Mouse (Mus musculus) liver, embryonic 14.5 days (tissue): ENCODE measurements at regions not wholly inside any gene's neighbourhood (a gene's known extent, or its start where the extent isn't known, plus 50 kb on each side); places are given as distances from the start of the nearest gene placed in this dataset.

ENCODE experiments used
- ATAC-seq: fragments of 200-750 bp; cut with Nextera tagmentation; 2 replicates; pipeline ENCODE4 v1.8.0; 2017; ENCODE audit warnings: moderate number of reproducible peaks, mild to moderate bottlenecking, moderate library complexity; ENCODE audit not compliant: insufficient read depth
- DNase-seq, 3 experiments: peaks; one replicate each; pipeline ENCODE4 v3.0.0-alpha.2; 2012 to 2013; ENCODE audit warnings: low read depth in 3 of 3, low spot score in 3 of 3
- H3K27ac ChIP-seq: fragments of 300-500 bp; sonication (generic); 2 replicates; pipeline ENCODE4 v1.5.1; 2014; ENCODE audit warnings: moderate library complexity, mild to moderate bottlenecking, control low read depth, inconsistent platforms
- H3K27me3 ChIP-seq: fragments of 300-500 bp; sonication (generic); 2 replicates; pipeline ENCODE4 v1.6.1; 2014; ENCODE audit warnings: mild to moderate bottlenecking, low read length, moderate library complexity; ENCODE audit not compliant: control insufficient read depth, insufficient read depth
- H3K36me3 ChIP-seq: fragments of 300-500 bp; sonication (generic); replicated peaks from 2 replicates; pipeline ENCODE4 v1.6.1; 2014; ENCODE audit warnings: low read depth; ENCODE audit not compliant: control insufficient read depth, insufficient read depth
- H3K4me1 ChIP-seq, 2 experiments: fragments of 200-500 bp in 1 of 2; fragments of 300-500 bp in 1 of 2; sonication (generic) in 1 of 2; replicated peaks; 2 replicates each; pipeline ENCODE4 v1.6.1; 2012 to 2014; ENCODE audit warnings: antibody characterized with exemption in 1 of 2, inconsistent platforms in 1 of 2, low read length in 1 of 2; ENCODE audit not compliant: control insufficient read depth in 2 of 2, insufficient read depth in 2 of 2
- H3K4me2 ChIP-seq: fragments of 300-500 bp; sonication (generic); 2 replicates; pipeline ENCODE4 v1.6.1; 2014; ENCODE audit warnings: low read depth, mild to moderate bottlenecking, control low read depth, moderate library complexity
- H3K4me3 ChIP-seq, 2 experiments: fragments of 200-500 bp in 1 of 2; fragments of 300-500 bp in 1 of 2; sonication (generic) in 1 of 2; 2 replicates each; pipeline ENCODE4 v1.5.1; 2012 to 2014; ENCODE audit warnings: low read depth in 2 of 2, low read length in 2 of 2, mild to moderate bottlenecking in 2 of 2, control low read depth in 1 of 2, inconsistent platforms in 1 of 2, moderate library complexity in 1 of 2; ENCODE audit not compliant: insufficient read depth in 1 of 2
- H3K9ac ChIP-seq: fragments of 300-500 bp; sonication (generic); replicated peaks from 2 replicates; pipeline ENCODE4 v1.6.1; 2014; ENCODE audit warnings: mild to moderate bottlenecking, control low read depth, moderate library complexity
- H3K9me3 ChIP-seq: fragments of 300-500 bp; sonication (generic); 2 replicates; pipeline ENCODE4 v1.6.1; 2016; ENCODE audit warnings: low read length, mixed read lengths; ENCODE audit not compliant: control insufficient read depth
- CTCF ChIP-seq: IDR thresholded peaks from 2 replicates; pipeline ENCODE4 v1.5.1; 2016; ENCODE audit warnings: antibody characterized with exemption, low read depth, control low read depth
- EP300 ChIP-seq: IDR thresholded peaks from 2 replicates; pipeline ENCODE4 v1.6.1; 2016; ENCODE audit warnings: antibody characterized with exemption, low read depth
- WGBS: fragments of 180-500 bp; shearing (Covaris S2); extraction: QIAGEN DNeasy Blood & Tissue Kit; methylation state at CpG from one replicate; pipeline ENCODE4 v1.1.7; 2014; ENCODE audit not compliant: insufficient replicate concordance; 5-methylcytosine and 5-hydroxymethylcytosine counted together

DNA sequence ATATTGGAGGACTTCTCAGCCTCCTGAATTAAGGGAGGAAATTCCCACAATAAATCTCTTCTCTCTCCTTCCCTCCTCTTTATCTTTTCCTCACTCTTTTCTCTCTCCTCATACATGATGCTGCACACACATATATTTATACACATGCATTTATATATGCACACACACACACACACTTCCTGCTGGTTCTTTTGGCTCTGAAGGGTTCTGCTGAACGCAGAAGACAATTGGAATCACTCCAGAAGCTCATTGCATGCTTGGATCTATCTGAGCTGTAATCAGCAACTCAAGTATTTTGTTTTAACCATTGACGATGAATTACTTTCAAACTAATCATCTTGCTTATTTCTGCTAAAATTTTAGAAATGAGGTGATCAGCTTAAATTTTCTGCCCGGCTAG, 134.1 kb upstream of the Tmtc1 start:
- WGBS, result 70% methylated on average over 3 of the region's 3 CpGs
- H3K4me1 ChIP-seq, result no peaks in the 10 kb centered on the region; a peak in 1 of 4 replicates
- no peak overlapping the region for H3K27ac ChIP-seq
- H3K36me3 ChIP-seq, result no peaks in the 10 kb centered on the region
- no peak overlapping the region for H3K4me2 ChIP-seq
- no peaks in the 10 kb centered on the region for H3K9me3 ChIP-seq
- TF ChIP-seq EP300 (no peak), CTCF (no peak)
- H3K27me3 ChIP-seq, result no peaks in the 10 kb centered on the region
- no peak for ATAC-seq
- no peak for DNase-seq
- no peak overlapping the region for H3K4me3 ChIP-seq
- H3K9ac ChIP-seq, result no peak overlapping the region

DNA sequence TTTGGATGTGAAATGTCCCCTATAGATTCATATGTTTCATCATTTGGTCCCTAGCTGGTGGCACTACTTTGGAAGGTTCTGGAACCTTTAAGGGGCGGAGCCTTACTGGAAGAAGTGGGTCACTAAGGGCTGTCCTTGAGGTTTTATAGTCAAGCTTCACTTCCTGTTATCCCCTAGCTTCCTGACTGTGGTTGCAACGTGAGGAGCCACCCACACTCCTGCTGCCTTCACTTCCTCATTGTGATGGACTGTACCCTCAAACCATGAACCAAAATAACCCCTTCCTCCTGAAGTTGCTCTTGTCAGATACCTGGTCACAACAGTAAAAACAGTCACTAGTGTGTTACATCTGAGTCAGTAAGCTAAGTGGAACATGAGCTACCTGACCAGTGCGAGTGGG, 133.5 kb upstream of the Tmtc1 start:
- DNase-seq (no peak), ATAC-seq (no peak)
- no peaks in the 10 kb centered on the region for H3K27me3 ChIP-seq
- no peak overlapping the region for H3K4me2 ChIP-seq
- WGBS, result 49% methylated on average over 3 of the region's 3 CpGs
- no peaks in the 10 kb centered on the region for H3K36me3 ChIP-seq
- H3K9ac ChIP-seq, result no peak overlapping the region
- no peak overlapping the region for H3K27ac ChIP-seq
- H3K4me3 ChIP-seq, result no peak overlapping the region
- no peaks in the 10 kb centered on the region; a peak in 1 of 4 replicates for H3K4me1 ChIP-seq
- TF ChIP-seq CTCF, result no peak
- no peak for TF ChIP-seq EP300
- H3K9me3 ChIP-seq, result no peaks in the 10 kb centered on the region

DNA sequence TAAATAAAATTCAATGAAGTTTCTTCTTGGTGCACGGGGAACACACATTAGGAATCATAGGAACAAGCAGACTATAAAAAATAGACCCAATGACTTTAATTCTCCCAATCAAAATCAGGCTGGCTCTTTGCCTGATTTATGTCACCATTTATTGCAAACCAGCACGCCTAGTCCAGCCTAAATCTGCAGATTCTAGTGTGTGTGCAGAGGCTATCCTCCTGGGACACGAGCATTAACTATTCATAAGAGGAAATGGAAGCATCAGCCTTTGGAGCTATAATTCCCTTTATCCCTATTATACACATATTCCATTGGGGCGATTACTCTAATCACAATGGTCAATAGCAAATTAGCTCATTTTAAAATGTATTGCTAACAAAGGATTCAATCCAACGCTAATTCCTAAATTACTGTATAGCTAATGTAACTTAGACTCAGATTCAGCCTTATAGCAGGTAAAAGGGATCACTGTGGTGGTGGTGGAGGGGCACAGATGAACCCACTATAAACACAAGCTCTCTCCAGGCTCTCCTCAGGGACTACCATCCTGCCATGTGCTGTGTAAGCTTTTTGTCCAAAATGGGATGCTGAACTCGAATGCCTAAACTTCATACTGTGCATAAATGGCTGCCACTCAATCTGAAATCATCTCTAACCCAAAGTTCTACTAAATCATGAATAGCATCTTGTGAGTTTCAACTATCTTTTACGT, 130.7 kb upstream of the Tmtc1 start:
- H3K9ac ChIP-seq, result no peak overlapping the region
- no peak overlapping the region for H3K4me3 ChIP-seq
- no peaks in the 10 kb centered on the region for H3K27me3 ChIP-seq
- TF ChIP-seq CTCF (no peak), EP300 (no peak)
- 65% methylated on average over 7 of the region's 7 CpGs for WGBS
- ATAC-seq, result no peak
- H3K4me2 ChIP-seq, result no peak overlapping the region
- DNase-seq, result no peak
- no peaks in the 10 kb centered on the region for H3K9me3 ChIP-seq
- H3K36me3 ChIP-seq, result no peaks in the 10 kb centered on the region
- H3K27ac ChIP-seq, result no peak overlapping the region
- peaks cover 6% of the 10 kb centered on the region in 2 experiments; a peak in 3 of 4 replicates for H3K4me1 ChIP-seq

DNA sequence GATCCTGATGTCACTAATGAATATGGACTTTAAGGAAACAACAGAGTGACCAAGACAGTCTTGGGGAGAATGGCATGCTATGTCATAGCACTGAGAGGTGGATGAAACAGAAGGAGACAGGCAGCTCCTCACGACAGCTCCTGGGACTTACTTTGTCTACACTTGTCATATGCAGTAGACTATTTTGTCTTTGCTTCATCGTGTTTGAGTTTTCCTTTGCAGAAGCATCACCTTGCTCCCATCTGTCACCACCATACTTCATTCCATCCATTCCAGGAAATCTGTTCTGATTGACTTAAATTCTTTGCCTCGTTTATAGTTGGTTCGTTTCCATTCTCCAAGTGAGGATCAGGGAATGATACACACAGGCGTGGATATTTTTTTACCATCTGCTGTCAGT, 128.0 kb upstream of the Tmtc1 start:
- Histone ChIP-seq H3K36me3 (no peaks in the 10 kb centered on the region), H3K9me3 (no peaks in the 10 kb centered on the region), H3K4me1 (peaks cover 6% of the 10 kb centered on the region in 2 experiments; a peak in 3 of 4 replicates), H3K4me3 (no peak overlapping the region), H3K27me3 (no peaks in the 10 kb centered on the region), H3K9ac (no peak overlapping the region), H3K27ac (no peak overlapping the region), H3K4me2 (no peak overlapping the region)
- TF ChIP-seq CTCF, result no peak
- no peak for TF ChIP-seq EP300
- DNase-seq (no peak), ATAC-seq (no peak)
- 58% methylated on average over 5 of the region's 5 CpGs for WGBS

DNA sequence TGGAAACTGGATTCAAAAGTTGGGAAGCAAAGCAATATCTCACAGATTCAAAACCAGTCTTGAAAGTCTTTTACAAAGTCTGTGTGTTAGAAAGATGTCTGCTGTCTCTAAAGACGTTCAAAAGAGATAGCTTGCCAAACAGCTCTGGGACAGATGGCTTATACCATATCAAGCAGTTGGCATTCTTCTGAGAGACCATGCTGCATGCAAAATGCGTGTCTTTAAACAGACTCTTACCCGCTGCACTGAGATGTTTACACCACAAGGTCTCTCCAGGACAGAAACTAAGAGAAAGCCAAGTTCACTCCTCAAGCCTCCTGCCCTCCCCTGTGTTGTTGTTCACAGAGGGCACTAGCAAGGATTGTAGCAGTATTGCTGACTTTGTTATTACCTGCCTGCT, 127.5 kb upstream of the Tmtc1 start:
- H3K4me1 ChIP-seq, result peaks cover 6% of the 10 kb centered on the region in 2 experiments; a peak in 3 of 4 replicates
- H3K36me3 ChIP-seq, result no peaks in the 10 kb centered on the region
- no peak for DNase-seq
- 52% methylated on average over 3 of the region's 3 CpGs for WGBS
- H3K27ac ChIP-seq, result no peak overlapping the region
- H3K9me3 ChIP-seq, result no peaks in the 10 kb centered on the region
- H3K27me3 ChIP-seq, result no peaks in the 10 kb centered on the region
- no peak overlapping the region for H3K4me3 ChIP-seq
- no peak for ATAC-seq
- H3K9ac ChIP-seq, result no peak overlapping the region
- no peak overlapping the region for H3K4me2 ChIP-seq
- TF ChIP-seq EP300 (no peak), CTCF (no peak)
